Mouse (Mus musculus): Measurements from ENCODE around the gene Myo3a.
"Not testable (repeated sequence)": the region's sequence is repeated elsewhere in the genome, so short reads cannot be mapped to it uniquely, and the experiment has no call there.

The Myo3a gene

GRCm38 (mm10) chr2:22227308-22227707, at the start of gene Myo3a:
Gene Myo3a (plus strand): TSS chr2:22227503.
- DNase-seq (ENCODE audit: low read depth, low spot score), result peak; percentile 39

- no peak for DNase-seq (ENCODE audit: low read depth, low spot score)
Measured at GRCm38 (mm10) chr2:22250462-22250861, 23.2 kb downstream of the Myo3a start.

GRCm38 (mm10) chr2:22251045-22251444, 23.7 kb downstream of the Myo3a start:
- no peak for DNase-seq (ENCODE audit: low read depth, low spot score)

DNA sequence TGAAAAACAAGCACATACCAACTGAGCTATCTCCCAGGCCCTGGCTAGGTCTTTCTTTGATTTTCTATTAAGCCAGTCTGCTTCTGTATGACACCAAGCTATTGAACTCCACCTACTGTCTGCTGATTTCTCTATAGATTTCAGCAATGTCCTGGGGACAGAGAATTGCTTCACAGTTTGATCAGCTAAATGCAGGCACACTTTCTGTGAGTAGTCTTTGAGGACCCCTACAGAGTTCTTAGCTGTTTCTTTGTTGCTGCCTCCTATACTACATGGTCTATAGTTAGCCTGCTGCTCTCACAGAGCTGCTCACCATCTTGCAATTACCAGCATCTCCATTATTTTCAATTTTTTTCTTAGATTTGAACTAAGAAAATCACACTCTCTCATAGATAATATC, 28.3 kb downstream of the Myo3a start:
- DNase-seq (ENCODE audit: low read depth, low spot score), result no peak

GRCm38 (mm10) chr2:22271555-22271954, 44.3 kb downstream of the Myo3a start:
- no peak for DNase-seq (ENCODE audit: low read depth, low spot score)

GRCm38 (mm10) chr2:22285366-22285765, 58.1 kb downstream of the Myo3a start:
- no peak for DNase-seq (ENCODE audit: low read depth, low spot score)

GRCm38 (mm10) chr2:22285777-22286176, 58.5 kb downstream of the Myo3a start:
- no peak for DNase-seq (ENCODE audit: low read depth, low spot score)

DNA sequence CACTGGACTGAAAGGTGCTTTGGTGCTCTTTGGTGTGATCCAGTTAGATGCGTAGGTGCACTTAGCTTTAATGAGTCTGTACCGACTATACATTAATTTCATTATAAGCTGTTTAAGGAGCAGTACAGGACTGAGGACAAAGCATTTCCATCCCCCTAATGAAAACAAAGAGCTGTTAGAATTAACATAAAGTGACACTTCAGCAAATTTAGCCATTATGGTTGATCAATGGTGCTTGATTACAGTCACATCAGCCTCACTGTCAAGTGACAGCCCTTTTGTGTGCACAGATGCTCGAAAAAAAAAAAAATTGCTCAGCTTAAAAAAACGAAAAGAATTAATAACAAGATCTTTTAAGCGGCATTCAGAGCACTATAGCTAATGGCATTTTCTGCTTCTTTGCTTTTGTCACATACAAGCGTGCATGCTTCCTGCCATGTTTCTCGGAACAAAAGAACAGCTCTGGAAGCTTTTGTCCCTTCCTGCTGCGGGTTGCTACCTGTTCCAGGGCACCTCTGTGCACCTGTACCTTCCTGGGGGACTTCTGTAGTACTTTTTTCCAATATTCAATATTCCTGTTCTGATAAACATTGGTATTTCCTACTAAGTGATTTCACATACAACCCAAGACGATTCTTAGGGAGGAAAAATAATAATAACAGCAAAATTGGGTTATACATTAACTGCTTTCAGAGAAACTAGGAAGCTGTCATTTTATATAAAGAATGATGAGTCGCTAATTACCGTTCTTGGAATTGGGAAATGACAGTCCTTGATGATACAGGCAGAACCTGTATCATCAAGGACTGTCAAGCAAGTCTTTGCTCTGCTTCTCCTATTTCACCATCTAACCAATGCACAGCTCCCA, 66.5 kb downstream of the Myo3a start:
- DNase-seq (ENCODE audit: low read depth, low spot score), result no peak

DNA sequence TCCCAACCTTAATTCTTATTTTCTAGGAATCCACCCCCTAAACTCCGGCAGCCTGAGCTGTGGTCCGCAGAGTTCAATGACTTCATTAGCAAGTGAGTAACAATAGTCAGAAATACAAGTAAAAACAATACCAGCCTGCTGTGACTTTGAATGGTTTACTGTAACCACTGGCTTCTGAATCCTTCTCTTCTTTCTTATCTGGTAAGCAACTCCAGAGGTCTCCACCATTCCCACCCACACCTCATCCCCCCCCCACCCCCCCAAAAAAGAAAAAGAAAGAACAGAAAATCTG, 67.1 kb downstream of the Myo3a start:
- DNase-seq (ENCODE audit: low read depth, low spot score), result peak; percentile 26

GRCm38 (mm10) chr2:22297913-22298312, 70.6 kb downstream of the Myo3a start:
- no peak for DNase-seq (ENCODE audit: low read depth, low spot score)

- DNase-seq (ENCODE audit: low read depth, low spot score), result peak; percentile 38
Measured at GRCm38 (mm10) chr2:22338269-22338857, 111.1 kb downstream of the Myo3a start.

DNA sequence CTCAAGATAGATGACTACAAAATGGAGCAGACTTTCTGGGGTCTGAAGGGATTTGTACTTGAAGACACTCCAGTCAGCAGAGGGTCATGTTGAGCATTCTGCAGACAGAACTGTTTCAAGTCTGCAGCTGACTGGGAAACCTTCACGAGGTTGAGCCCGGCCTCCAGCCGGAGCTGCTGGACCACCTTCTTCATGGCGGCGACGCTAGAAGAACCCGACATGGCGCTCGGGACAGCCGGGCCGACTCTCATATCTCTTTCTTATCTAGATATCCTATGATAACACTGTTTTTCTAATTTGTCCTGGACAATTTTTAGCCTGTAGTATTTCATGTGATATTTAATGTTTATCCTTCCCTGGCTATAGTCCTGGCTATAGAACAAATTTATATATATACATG, 183.2 kb downstream of the Myo3a start:
- DNase-seq (ENCODE audit: low read depth, low spot score), result not testable (repeated sequence)

- DNase-seq (ENCODE audit: low read depth, low spot score), result no peak
Measured at GRCm38 (mm10) chr2:22548421-22548820, 321.1 kb downstream of the Myo3a start.

GRCm38 (mm10) chr2:22587469-22588169, 360.3 kb downstream of the Myo3a start:
- peak; percentile 7 for DNase-seq (ENCODE audit: low read depth, low spot score)

GRCm38 (mm10) chr2:22588170-22588541, 360.9 kb downstream of the Myo3a start:
- DNase-seq (ENCODE audit: low read depth, low spot score), result peak; percentile 35

DNA sequence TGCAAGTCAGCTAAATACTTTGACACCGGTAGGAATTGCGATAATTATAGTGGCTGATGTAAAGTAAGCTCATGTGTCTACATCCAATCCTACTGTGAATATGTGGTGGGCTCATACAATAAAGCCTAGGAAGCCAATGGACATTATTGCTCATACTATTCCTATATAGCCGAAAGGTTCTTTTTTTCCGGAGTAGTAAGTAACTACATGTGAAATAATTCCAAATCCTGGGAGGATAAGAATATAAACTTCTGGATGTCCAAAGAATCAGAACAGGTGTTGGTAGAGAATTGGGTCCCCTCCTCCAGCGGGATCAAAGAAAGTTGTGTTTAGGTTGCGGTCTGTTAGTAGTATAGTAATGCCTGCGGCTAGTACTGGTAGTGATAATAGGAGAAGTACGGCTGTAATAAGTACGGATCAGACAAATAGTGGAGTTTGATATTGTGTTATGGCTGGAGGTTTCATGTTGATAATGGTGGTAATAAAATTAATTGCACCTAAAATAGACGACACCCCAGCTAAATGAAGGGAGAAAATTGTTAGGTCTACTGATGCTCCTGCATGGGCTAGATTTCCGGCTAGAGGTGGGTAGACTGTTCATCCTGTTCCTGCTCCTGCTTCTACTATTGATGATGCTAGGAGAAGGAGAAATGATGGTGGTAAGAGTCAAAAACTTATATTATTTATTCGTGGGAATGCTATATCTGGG, 361.5 kb downstream of the Myo3a start:
- peak; percentile 28 for DNase-seq (ENCODE audit: low read depth, low spot score)

- not testable (repeated sequence) for DNase-seq (ENCODE audit: low read depth, low spot score)
Measured at GRCm38 (mm10) chr2:22589382-22590205, 362.3 kb downstream of the Myo3a start.

DNA sequence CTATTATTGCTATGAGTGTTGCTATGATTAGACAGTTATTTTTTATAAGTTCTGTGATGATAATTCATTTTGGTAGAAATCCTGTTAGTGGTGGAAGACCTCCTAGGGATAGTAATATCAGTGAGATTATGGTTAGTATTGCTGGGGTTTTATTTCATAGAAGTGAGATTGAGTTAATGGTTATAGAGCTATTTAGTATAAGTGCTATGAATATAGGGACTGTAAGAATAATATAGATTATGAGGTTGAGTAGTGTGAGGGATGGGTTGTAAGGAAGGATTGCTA, 362.8 kb downstream of the Myo3a start:
- DNase-seq (ENCODE audit: low read depth, low spot score), result no peak

DNA sequence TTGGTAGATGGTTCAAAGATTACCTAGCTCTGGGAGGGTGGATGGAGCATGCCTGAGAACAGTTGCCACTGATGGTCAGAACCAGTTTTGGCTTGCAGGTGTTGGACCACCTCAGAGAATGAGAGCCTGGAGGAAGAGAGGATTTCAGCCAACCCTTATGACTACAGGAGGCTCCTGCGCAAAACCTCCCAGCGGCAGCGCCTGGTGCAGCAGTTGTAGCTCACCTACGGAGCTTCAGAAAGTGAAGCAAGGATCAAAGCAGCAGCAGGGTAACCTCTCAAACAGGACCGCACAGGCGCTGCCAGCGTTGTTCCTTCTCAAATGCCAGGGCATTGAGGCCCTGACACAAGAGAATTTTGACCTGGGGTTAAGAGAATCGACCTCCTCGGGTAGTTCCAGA, 390.6 kb downstream of the Myo3a start:
- DNase-seq (ENCODE audit: low read depth, low spot score), result peak; percentile 65

GRCm38 (mm10) chr2:22619416-22619815, 392.1 kb downstream of the Myo3a start:
- DNase-seq (ENCODE audit: low read depth, low spot score), result no peak

DNA sequence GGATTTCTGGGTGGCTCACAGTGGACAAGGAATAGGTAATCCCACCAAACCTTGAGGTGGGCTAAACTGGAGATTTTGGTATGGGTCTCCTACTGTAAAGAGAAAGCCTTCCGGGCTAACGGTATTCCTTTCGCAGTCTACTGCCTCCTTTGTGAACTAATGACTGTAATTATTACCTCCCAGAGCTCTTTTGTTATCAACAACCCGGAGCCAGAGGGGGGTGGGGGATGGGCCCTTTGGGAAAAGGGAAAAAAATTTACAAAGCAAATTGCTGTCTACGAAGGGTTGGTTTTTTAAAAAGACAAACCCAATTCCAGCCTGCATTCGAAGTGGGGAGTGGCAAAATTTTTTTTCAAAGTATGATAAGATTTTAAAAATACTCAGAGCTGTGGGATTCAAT, 392.7 kb downstream of the Myo3a start:
- peak; percentile 86 for DNase-seq (ENCODE audit: low read depth, low spot score)
